Mouse (Mus musculus) lung, postnatal 36 days (tissue): ENCODE measurements at regions not wholly inside any gene's neighbourhood (a gene's known extent, or its start where the extent isn't known, plus 50 kb on each side); places are given as distances from the start of the nearest gene placed in this dataset.

ENCODE experiments used
- DNase-seq: peaks from one replicate; pipeline ENCODE4 v3.0.0; 2022; ENCODE audit warnings: mixed read lengths

GRCm38 (mm10) chr9:24833766-24834165 lies 59.7 kb upstream of the Tbx20 start:
- no peak for DNase-seq

GRCm38 (mm10) chr9:24848210-24848609 lies 74.1 kb upstream of the Tbx20 start:
- DNase-seq = no peak

GRCm38 (mm10) chr9:24859459-24859858 lies 85.4 kb upstream of the Tbx20 start:
- DNase-seq = no peak

GRCm38 (mm10) chr9:24866390-24867173 lies 92.5 kb upstream of the Tbx20 start:
- no peak for DNase-seq

GRCm38 (mm10) chr9:24868746-24869145 lies 94.6 kb upstream of the Tbx20 start:
- no peak for DNase-seq

- no peak for DNase-seq
Measured at GRCm38 (mm10) chr9:24874434-24875143, 100.5 kb upstream of the Tbx20 start.

- no peak for DNase-seq
Measured at GRCm38 (mm10) chr9:24878384-24879174, 104.5 kb upstream of the Tbx20 start.

GRCm38 (mm10) chr9:24879662-24880061 lies 105.6 kb upstream of the Tbx20 start:
- DNase-seq = no peak

GRCm38 (mm10) chr9:24884011-24884410 lies 109.9 kb upstream of the Tbx20 start:
- DNase-seq = no peak

GRCm38 (mm10) chr9:24888282-24888681 lies 114.2 kb upstream of the Tbx20 start:
- DNase-seq = no peak

GRCm38 (mm10) chr9:24896498-24897261 lies 122.6 kb upstream of the Tbx20 start:
- DNase-seq = peak; percentile 45

- no peak for DNase-seq
Measured at GRCm38 (mm10) chr9:24899206-24899928, 125.3 kb upstream of the Tbx20 start.

GRCm38 (mm10) chr9:24903706-24904105 lies 129.6 kb upstream of the Tbx20 start:
- DNase-seq = no peak

GRCm38 (mm10) chr9:24909086-24909979 lies 135.2 kb upstream of the Tbx20 start:
- DNase-seq = no peak

GRCm38 (mm10) chr9:24910738-24911137 lies 136.6 kb upstream of the Tbx20 start:
- DNase-seq = no peak

GRCm38 (mm10) chr9:24920031-24920445 lies 145.9 kb upstream of the Tbx20 start:
- no peak for DNase-seq

- no peak for DNase-seq
Measured at GRCm38 (mm10) chr9:24922051-24922860, 148.2 kb upstream of the Tbx20 start.

- no peak for DNase-seq
Measured at GRCm38 (mm10) chr9:24923514-24923913, 149.4 kb upstream of the Tbx20 start.

- peak; percentile 18 for DNase-seq
Measured at GRCm38 (mm10) chr9:24937731-24938130, 151.5 kb upstream of the Gm10181 start.

GRCm38 (mm10) chr9:24942943-24943342 lies 146.3 kb upstream of the Gm10181 start:
- no peak for DNase-seq
